Mouse (Mus musculus): ENCODE measurements around the gene Bckdha. TPM values are rescaled to one million over a fixed set of nuclear protein-coding genes. Genes with fewer than 3 reads are reported as not detected.

The Bckdha gene
- polyA plus RNA-seq (2014; fragmentation: Nextera tagmentation; extraction: Ambion mirVana) = 45.1 and 55.4 TPM in 2 replicates

GRCm38 (mm10) chr7:25658657-25659472, at the start of gene Bckdha, which contains the start of gene Exosc5:
TSS of gene Bckdha (minus strand) at chr7:25658981.
TSS of gene Exosc5 (plus strand) at chr7:25659164.
- WGBS = under 1% methylated on average over 50 of the region's 50 CpGs
- peak; percentile 97 for ATAC-seq (replicated peaks; ENCODE audit: insufficient number of reproducible peaks, low FRiP score, low TSS enrichment, low read depth)
- Histone ChIP-seq H3K4me1 (ENCODE audit: control insufficient read depth, insufficient read depth, low read length) (no peaks in the 10 kb centered on the region), H3K36me3 (replicated peaks; ENCODE audit: control insufficient read depth, insufficient read depth, low read depth, low read length) (no peaks in the 10 kb centered on the region), H3K27ac (replicated peaks; ENCODE audit: low read depth, low read length) (no peak within 1 kb of the TSS), H3K27me3 (ENCODE audit: control insufficient read depth, insufficient read depth, low read length) (no peaks in the 10 kb centered on the region), H3K9ac (replicated peaks; ENCODE audit: low read length) (peak within 1 kb of the TSS; percentile 64), H3K4me3 (ENCODE audit: low read depth, low read length) (peak within 1 kb of the TSS; percentile 48), H3K9me3 (replicated peaks; ENCODE audit: control insufficient read depth, low read length) (no peaks in the 10 kb centered on the region), H3K4me2 (ENCODE audit: low read depth, low read length) (peak within 1 kb of the TSS; percentile 65)
- DNase-seq (ENCODE audit: low spot score) = peak; percentile 100

GRCm38 (mm10) chr7:25707581-25708292, 49.0 kb upstream of the Bckdha start:
- Histone ChIP-seq H3K9ac (replicated peaks; ENCODE audit: low read length) (peak overlapping the region; percentile 25; the same call in 1 of the 2 replicates), H3K27ac (replicated peaks; ENCODE audit: low read depth, low read length) (0 out of 2 replicates have a peak overlapping the region, but pooled peaks have one; percentile 20), H3K27me3 (ENCODE audit: control insufficient read depth, insufficient read depth, low read length) (peaks cover 7% of the 10 kb centered on the region; the same call in 1 of the 2 replicates), H3K4me2 (ENCODE audit: low read depth, low read length) (no peak overlapping the region), H3K4me1 (ENCODE audit: control insufficient read depth, insufficient read depth, low read length) (peaks cover 24% of the 10 kb centered on the region), H3K9me3 (replicated peaks; ENCODE audit: control insufficient read depth, low read length) (no peaks in the 10 kb centered on the region), H3K4me3 (ENCODE audit: low read depth, low read length) (no peak overlapping the region), H3K36me3 (replicated peaks; ENCODE audit: control insufficient read depth, insufficient read depth, low read depth, low read length) (no peaks in the 10 kb centered on the region; the same call in 1 of the 2 replicates)
- ATAC-seq (replicated peaks; ENCODE audit: insufficient number of reproducible peaks, low FRiP score, low TSS enrichment, low read depth) (no peak), DNase-seq (ENCODE audit: low spot score) (no peak)
- 45% methylated on average over 15 of the region's 15 CpGs for WGBS

- Histone ChIP-seq H3K4me2 (ENCODE audit: low read depth, low read length) (no peak overlapping the region), H3K9ac (replicated peaks; ENCODE audit: low read length) (0 out of 2 replicates have a peak overlapping the region, but pooled peaks have one; percentile 6), H3K4me1 (ENCODE audit: control insufficient read depth, insufficient read depth, low read length) (peaks cover 15% of the 10 kb centered on the region), H3K27me3 (ENCODE audit: control insufficient read depth, insufficient read depth, low read length) (peaks cover 7% of the 10 kb centered on the region; the same call in 1 of the 2 replicates), H3K36me3 (replicated peaks; ENCODE audit: control insufficient read depth, insufficient read depth, low read depth, low read length) (no peaks in the 10 kb centered on the region), H3K4me3 (ENCODE audit: low read depth, low read length) (no peak overlapping the region), H3K27ac (replicated peaks; ENCODE audit: low read depth, low read length) (no peak overlapping the region), H3K9me3 (replicated peaks; ENCODE audit: control insufficient read depth, low read length) (no peaks in the 10 kb centered on the region; the same call in 1 of the 2 replicates)
- WGBS = 53% methylated on average over 7 of the region's 7 CpGs
- no peak for ATAC-seq (replicated peaks; ENCODE audit: insufficient number of reproducible peaks, low FRiP score, low TSS enrichment, low read depth)
- DNase-seq (ENCODE audit: low spot score) = no peak
Measured at GRCm38 (mm10) chr7:25706578-25707170, 47.9 kb upstream of the Bckdha start.

GRCm38 (mm10) chr7:25705801-25706251, 47.0 kb upstream of the Bckdha start:
- Histone ChIP-seq H3K4me1 (ENCODE audit: control insufficient read depth, insufficient read depth, low read length) (peaks cover 14% of the 10 kb centered on the region), H3K4me3 (ENCODE audit: low read depth, low read length) (no peak overlapping the region), H3K9ac (replicated peaks; ENCODE audit: low read length) (no peak overlapping the region), H3K27ac (replicated peaks; ENCODE audit: low read depth, low read length) (no peak overlapping the region), H3K27me3 (ENCODE audit: control insufficient read depth, insufficient read depth, low read length) (peaks cover 7% of the 10 kb centered on the region; the same call in 1 of the 2 replicates), H3K36me3 (replicated peaks; ENCODE audit: control insufficient read depth, insufficient read depth, low read depth, low read length) (no peaks in the 10 kb centered on the region), H3K4me2 (ENCODE audit: low read depth, low read length) (no peak overlapping the region), H3K9me3 (replicated peaks; ENCODE audit: control insufficient read depth, low read length) (no peaks in the 10 kb centered on the region; the same call in none of the 2 replicates)
- DNase-seq (ENCODE audit: low spot score) (no peak), ATAC-seq (replicated peaks; ENCODE audit: insufficient number of reproducible peaks, low FRiP score, low TSS enrichment, low read depth) (no peak)
- 69% methylated on average over 6 of the region's 6 CpGs for WGBS

- WGBS = 4% methylated on average over 32 of the region's 37 CpGs
- Histone ChIP-seq H3K9ac (replicated peaks; ENCODE audit: low read length) (no peak overlapping the region), H3K4me2 (ENCODE audit: low read depth, low read length) (peak overlapping the region; percentile 47), H3K9me3 (replicated peaks; ENCODE audit: control insufficient read depth, low read length) (no peaks in the 10 kb centered on the region; the same call in none of the 2 replicates), H3K4me1 (ENCODE audit: control insufficient read depth, insufficient read depth, low read length) (peaks cover 7% of the 10 kb centered on the region), H3K27me3 (ENCODE audit: control insufficient read depth, insufficient read depth, low read length) (peaks cover 7% of the 10 kb centered on the region; the same call in 1 of the 2 replicates), H3K27ac (replicated peaks; ENCODE audit: low read depth, low read length) (no peak overlapping the region), H3K36me3 (replicated peaks; ENCODE audit: control insufficient read depth, insufficient read depth, low read depth, low read length) (no peaks in the 10 kb centered on the region), H3K4me3 (ENCODE audit: low read depth, low read length) (peak overlapping the region; percentile 23)
- ATAC-seq (replicated peaks; ENCODE audit: insufficient number of reproducible peaks, low FRiP score, low TSS enrichment, low read depth) = no peak
- no peak for DNase-seq (ENCODE audit: low spot score)
Measured at GRCm38 (mm10) chr7:25704716-25705364, 46.1 kb upstream of the Bckdha start.

GRCm38 (mm10) chr7:25703793-25704494, 45.2 kb upstream of the Bckdha start:
- ATAC-seq (replicated peaks; ENCODE audit: insufficient number of reproducible peaks, low FRiP score, low TSS enrichment, low read depth) (0 out of 2 replicates have a peak, but pooled peaks have one; percentile 32), DNase-seq (ENCODE audit: low spot score) (no peak)
- Histone ChIP-seq H3K36me3 (replicated peaks; ENCODE audit: control insufficient read depth, insufficient read depth, low read depth, low read length) (no peaks in the 10 kb centered on the region), H3K4me1 (ENCODE audit: control insufficient read depth, insufficient read depth, low read length) (peaks cover 7% of the 10 kb centered on the region), H3K4me2 (ENCODE audit: low read depth, low read length) (no peak overlapping the region), H3K9me3 (replicated peaks; ENCODE audit: control insufficient read depth, low read length) (no peaks in the 10 kb centered on the region; the same call in none of the 2 replicates), H3K27ac (replicated peaks; ENCODE audit: low read depth, low read length) (no peak overlapping the region), H3K27me3 (ENCODE audit: control insufficient read depth, insufficient read depth, low read length) (peaks cover 7% of the 10 kb centered on the region; the same call in 1 of the 2 replicates), H3K4me3 (ENCODE audit: low read depth, low read length) (no peak overlapping the region), H3K9ac (replicated peaks; ENCODE audit: low read length) (no peak overlapping the region)
- 25% methylated on average over 10 of the region's 10 CpGs for WGBS

- H3K9me3 ChIP-seq (replicated peaks; ENCODE audit: control insufficient read depth, low read length) = no peaks in the 10 kb centered on the region; the same call in none of the 2 replicates
- H3K4me1 ChIP-seq (ENCODE audit: control insufficient read depth, insufficient read depth, low read length) = peaks cover 4% of the 10 kb centered on the region; the same call in 1 of the 2 replicates
- H3K4me2 ChIP-seq (ENCODE audit: low read depth, low read length) = no peak overlapping the region
- WGBS = 95% methylated on average over 2 of the region's 2 CpGs
- H3K36me3 ChIP-seq (replicated peaks; ENCODE audit: control insufficient read depth, insufficient read depth, low read depth, low read length) = no peaks in the 10 kb centered on the region
- H3K9ac ChIP-seq (replicated peaks; ENCODE audit: low read length) = no peak overlapping the region
- ATAC-seq (replicated peaks; ENCODE audit: insufficient number of reproducible peaks, low FRiP score, low TSS enrichment, low read depth) = no peak
- DNase-seq (ENCODE audit: low spot score) = no peak
- no peak overlapping the region for H3K4me3 ChIP-seq (ENCODE audit: low read depth, low read length)
- H3K27me3 ChIP-seq (ENCODE audit: control insufficient read depth, insufficient read depth, low read length) = peaks cover 7% of the 10 kb centered on the region; the same call in 1 of the 2 replicates
- no peak overlapping the region for H3K27ac ChIP-seq (replicated peaks; ENCODE audit: low read depth, low read length)
Measured at GRCm38 (mm10) chr7:25702350-25702749, 43.6 kb upstream of the Bckdha start.
